Mouse (Mus musculus) cerebellum, postnatal 10 days (tissue): Measurements from ENCODE around the gene Kntc1.

Experiments
- DNase-seq, 2 experiments: peaks; one replicate each; pipeline ENCODE4 v3.0.0; 2021; ENCODE audit warnings: mixed read lengths in 2 of 2

The Kntc1 gene

GRCm38 (mm10) chr5:123869615-123870014 lies 120.1 kb downstream of the Kntc1 start:
- DNase-seq = no peak
